Mouse (Mus musculus) liver, embryonic 13.5 days (tissue): ENCODE results near the gene Vps4b. TPM values are rescaled to one million over a fixed set of nuclear protein-coding genes. Genes with fewer than 3 reads are reported as not detected.

Experiments
- ATAC-seq: fragments of 200-750 bp; cut with Nextera tagmentation; 2 replicates; pipeline ENCODE4 v1.8.0; 2017; ENCODE audit warnings: low read depth, mild to moderate bottlenecking, moderate number of reproducible peaks, moderate library complexity
- DNase-seq: peaks from one replicate; pipeline ENCODE4 v3.0.0; 2022
- H3K27ac ChIP-seq: fragments of 300-500 bp; sonication (generic); 2 replicates; pipeline ENCODE4 v1.5.1; 2015; ENCODE audit warnings: moderate library complexity, mild to moderate bottlenecking, inconsistent platforms
- H3K27me3 ChIP-seq: fragments of 300-500 bp; sonication (generic); 2 replicates; pipeline ENCODE4 v1.6.1; 2015; ENCODE audit warnings: mild to moderate bottlenecking, inconsistent platforms
- H3K36me3 ChIP-seq: fragments of 300-500 bp; sonication (generic); 2 replicates; pipeline ENCODE4 v1.6.1; 2015; ENCODE audit warnings: mild to moderate bottlenecking, inconsistent platforms
- H3K4me1 ChIP-seq: fragments of 300-500 bp; sonication (generic); replicated peaks from 2 replicates; pipeline ENCODE4 v1.6.1; 2015; ENCODE audit warnings: inconsistent platforms
- H3K4me2 ChIP-seq: fragments of 300-500 bp; sonication (generic); 2 replicates; pipeline ENCODE4 v1.6.1; 2015; ENCODE audit warnings: inconsistent platforms, mild to moderate bottlenecking, moderate library complexity
- H3K4me3 ChIP-seq: fragments of 300-500 bp; sonication (generic); replicated peaks from 2 replicates; pipeline ENCODE4 v1.5.1; 2015; ENCODE audit warnings: mild to moderate bottlenecking, inconsistent platforms
- H3K9ac ChIP-seq: fragments of 300-500 bp; sonication (generic); 2 replicates; pipeline ENCODE4 v1.6.1; 2015; ENCODE audit warnings: mild to moderate bottlenecking, inconsistent platforms
- H3K9me3 ChIP-seq: fragments of 300-500 bp; sonication (generic); replicated peaks from 2 replicates; pipeline ENCODE4 v1.6.1; 2016; ENCODE audit warnings: inconsistent platforms
- WGBS: fragments of 180-500 bp; shearing (Covaris S2); methylation state at CpG from one replicate; pipeline ENCODE4 v1.1.7; 2015; ENCODE audit not compliant: insufficient replicate concordance; 5-methylcytosine and 5-hydroxymethylcytosine counted together
- polyA plus RNA-seq: library from polyadenylated mRNA; unstranded; fragments of >200 nt; fragmentation: Nextera tagmentation; extraction: Ambion mirVana; gene quantifications from 2 replicates; pipeline ENCODE4 v1.2.1, GENCODE M21; 2015

Gene Vps4b
- polyA plus RNA-seq, 1 experiment from 2014 or later, result 23.6 TPM

DNA sequence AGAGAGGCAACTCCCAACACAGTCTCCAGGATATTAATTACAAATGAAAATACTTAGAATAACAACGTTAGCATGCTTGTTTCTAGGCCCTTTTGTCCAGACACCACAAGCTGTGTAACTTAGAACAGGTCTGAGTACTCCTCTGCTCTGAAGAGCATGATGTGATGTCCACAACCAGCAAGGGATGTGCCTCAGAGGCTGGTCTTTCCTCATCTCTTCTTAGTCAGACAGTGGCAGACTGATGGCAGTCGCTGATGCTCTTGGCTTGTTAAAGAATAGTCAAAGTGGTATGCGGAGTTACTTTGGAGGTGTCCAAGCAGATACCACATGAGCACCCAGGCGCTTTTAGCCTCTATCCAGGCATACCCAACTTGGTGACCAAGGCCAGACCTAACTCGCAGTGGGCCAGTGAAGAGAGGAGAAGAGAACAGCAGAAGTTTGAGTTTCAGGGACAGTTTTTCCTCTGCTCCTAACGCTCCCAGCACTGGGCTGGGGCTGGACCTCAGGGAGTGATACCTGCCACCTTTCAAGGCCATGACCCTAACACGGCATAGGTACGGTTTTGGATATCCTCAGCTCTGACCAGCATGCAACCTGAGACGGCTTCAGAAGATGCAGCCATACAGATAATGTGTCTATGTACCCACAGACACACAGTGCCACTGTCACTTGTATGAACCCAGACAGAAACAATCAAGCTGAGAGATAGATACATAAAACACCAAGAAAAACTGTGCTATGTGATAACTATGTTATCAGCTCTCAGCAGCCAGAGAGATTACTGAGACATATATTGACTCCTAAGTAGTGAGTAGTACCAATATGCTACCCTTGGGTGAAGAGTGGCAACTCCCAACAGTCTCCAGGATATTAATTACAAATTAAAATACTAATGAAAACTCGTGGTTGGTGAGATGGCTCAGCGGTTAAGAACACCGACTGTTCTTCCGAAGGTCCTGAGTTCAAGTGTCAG lies 81.1 kb downstream of the Vps4b start:
- DNase-seq (no peak), ATAC-seq (peak; percentile 54)
- no peak overlapping the region for H3K9ac ChIP-seq
- H3K9me3 ChIP-seq, result no peaks in the 10 kb centered on the region
- H3K4me1 ChIP-seq, result peaks cover 36% of the 10 kb centered on the region
- no peak overlapping the region for H3K4me3 ChIP-seq
- H3K4me2 ChIP-seq, result peak overlapping the region; percentile 81
- 61% methylated on average over 13 of the region's 13 CpGs for WGBS
- H3K27me3 ChIP-seq, result peaks cover 43% of the 10 kb centered on the region
- H3K27ac ChIP-seq, result no peak overlapping the region
- no peaks in the 10 kb centered on the region for H3K36me3 ChIP-seq

DNA sequence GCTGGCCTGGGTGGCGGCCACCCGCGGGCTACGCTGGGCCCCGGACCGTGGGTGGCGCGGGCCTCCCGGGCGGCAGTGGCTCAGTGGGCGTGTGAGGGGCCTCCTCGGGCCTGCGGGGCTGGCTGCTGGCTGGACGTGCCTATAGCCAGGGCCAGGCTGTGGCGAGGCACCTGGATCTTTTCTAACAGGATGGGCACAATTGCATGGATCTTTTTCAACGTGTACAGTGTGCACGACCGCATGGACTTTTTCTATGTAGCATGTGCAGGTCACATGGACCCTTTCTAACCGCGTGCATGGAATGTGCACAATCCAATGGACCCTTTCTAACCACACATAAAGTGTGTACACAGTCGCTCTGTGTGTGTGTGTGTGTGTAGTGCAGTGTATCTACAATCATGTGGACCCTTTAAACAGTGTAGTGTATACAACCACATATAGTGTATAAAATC lies 82.0 kb downstream of the Vps4b start:
- peak overlapping the region; percentile 47; the same call in 1 of the 2 replicates for H3K27ac ChIP-seq
- H3K4me2 ChIP-seq, result peak overlapping the region; percentile 81
- DNase-seq (no peak), ATAC-seq (peak; percentile 25; the same call in 1 of the 2 replicates)
- WGBS, result 5% methylated on average over 21 of the region's 21 CpGs
- no peaks in the 10 kb centered on the region for H3K36me3 ChIP-seq
- peak overlapping the region; percentile 72 for H3K9ac ChIP-seq
- H3K4me1 ChIP-seq, result peaks cover 38% of the 10 kb centered on the region
- peak overlapping the region; percentile 66 for H3K4me3 ChIP-seq
- H3K27me3 ChIP-seq, result peaks cover 43% of the 10 kb centered on the region
- no peaks in the 10 kb centered on the region for H3K9me3 ChIP-seq

Other genes starting within 250 kb of the Vps4b start
- gene Bcl2, start 82.5 kb downstream of the Vps4b start, polyA plus RNA-seq, result 1.0 and 1.3 TPM in 2 replicates
- 4.5 and 4.9 TPM in 2 replicates for gene Kdsr, start 37.0 kb downstream of the Vps4b start, polyA plus RNA-seq
- gene Serpinb5, start 64.4 kb upstream of the Vps4b start, polyA plus RNA-seq, result 0.15 TPM in 1 of 2 replicates, not detected in the other
- not detected in 2 replicates for gene Serpinb12, start 137.7 kb upstream of the Vps4b start, polyA plus RNA-seq
- gene Serpinb13, start 184.3 kb upstream of the Vps4b start, polyA plus RNA-seq, result not detected in 2 replicates